Mouse (Mus musculus): ENCODE results near the gene Asdurf. TPM values are rescaled to one million over a fixed set of nuclear protein-coding genes. Genes with fewer than 3 reads are reported as not detected.
A peak's percentile ranks its signal among the peaks of the same experiment; 100 is the strongest.
"Not testable (repeated sequence)": the region's sequence is repeated elsewhere in the genome, so short reads cannot be mapped to it uniquely, and the experiment has no call there.

Gene Asdurf
- total RNA-seq (2021): 1 to 10 TPM in 1 of 2 experiments, not detected in 1; 3.1 TPM
- long read RNA-seq, experiment 1: 0 reads
- long read RNA-seq, experiment 2: 0 reads

DNA sequence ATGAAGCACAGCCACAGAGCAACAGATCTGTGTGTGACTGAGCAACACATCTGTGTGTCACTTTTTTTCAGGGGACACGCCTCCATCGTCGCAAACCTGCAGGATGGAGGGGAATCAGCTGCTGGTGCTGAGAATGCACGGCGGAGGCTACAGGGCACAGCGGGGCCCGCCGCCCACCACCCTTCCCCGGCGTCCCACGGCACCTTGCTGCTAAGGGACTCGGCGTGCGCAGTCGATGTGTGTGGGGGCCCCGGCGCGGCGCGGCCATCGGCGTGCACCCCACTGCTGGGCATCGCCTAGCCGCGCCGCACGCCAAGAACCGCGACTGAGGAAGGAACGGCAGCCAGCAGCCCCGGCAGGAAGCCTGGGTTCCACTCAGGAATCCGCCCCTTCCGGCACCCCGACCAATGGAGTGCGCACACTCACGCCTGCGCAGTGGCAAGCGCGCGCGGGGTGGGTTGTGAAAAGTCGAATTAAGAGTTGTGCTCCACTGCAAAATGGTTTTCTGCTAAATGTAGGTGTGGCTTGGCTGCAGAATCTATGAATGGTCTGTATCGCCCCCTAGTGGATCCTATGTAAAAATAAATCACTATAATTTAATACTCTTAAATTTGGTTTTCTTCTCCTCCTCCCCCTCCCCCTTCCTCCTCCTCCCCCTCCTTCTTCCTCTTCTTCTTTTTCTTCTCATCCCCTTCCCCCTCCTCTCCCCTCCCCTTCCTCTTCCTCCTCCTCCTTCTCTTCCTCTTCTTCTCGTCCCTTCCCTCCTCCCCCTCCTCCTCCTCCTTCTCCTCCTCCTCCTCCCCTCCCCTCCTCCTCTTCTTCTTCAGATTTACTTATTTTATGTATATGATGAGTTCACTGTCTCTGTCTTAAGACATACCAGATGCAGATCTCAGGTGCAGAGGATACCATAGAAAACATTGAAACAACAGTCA is at the start of gene Asdurf, which contains the start of the genes Gm28551 and Asnsd1:
TSS of gene Asdurf (minus strand) at position 293 of the 935 bp plus-strand sequence.
TSS of gene Gm28551 (minus strand) at position 341 of the 935 bp plus-strand sequence.
TSS of gene Asnsd1 (minus strand) at position 426 of the 935 bp plus-strand sequence.
- Histone ChIP-seq H3K4me3 (peak within 1 kb of the TSS; percentile 98), H3K27ac (peak within 1 kb of the TSS; percentile 84)
- intact Hi-C loops (cut with DNase I): loop anchor here (1.0 to 2.0 kb wide), 2 partner anchors 39 to 300 kb away; partner anchors contain the start of gene Osgepl1
- DNase-seq (ENCODE audit: extremely low spot score in 1 of 2, low spot score in 2 of 2): peak; percentile 97
- TF ChIP-seq CTCF (IDR thresholded peaks at IDR 0.05): peak; percentile 71

DNA sequence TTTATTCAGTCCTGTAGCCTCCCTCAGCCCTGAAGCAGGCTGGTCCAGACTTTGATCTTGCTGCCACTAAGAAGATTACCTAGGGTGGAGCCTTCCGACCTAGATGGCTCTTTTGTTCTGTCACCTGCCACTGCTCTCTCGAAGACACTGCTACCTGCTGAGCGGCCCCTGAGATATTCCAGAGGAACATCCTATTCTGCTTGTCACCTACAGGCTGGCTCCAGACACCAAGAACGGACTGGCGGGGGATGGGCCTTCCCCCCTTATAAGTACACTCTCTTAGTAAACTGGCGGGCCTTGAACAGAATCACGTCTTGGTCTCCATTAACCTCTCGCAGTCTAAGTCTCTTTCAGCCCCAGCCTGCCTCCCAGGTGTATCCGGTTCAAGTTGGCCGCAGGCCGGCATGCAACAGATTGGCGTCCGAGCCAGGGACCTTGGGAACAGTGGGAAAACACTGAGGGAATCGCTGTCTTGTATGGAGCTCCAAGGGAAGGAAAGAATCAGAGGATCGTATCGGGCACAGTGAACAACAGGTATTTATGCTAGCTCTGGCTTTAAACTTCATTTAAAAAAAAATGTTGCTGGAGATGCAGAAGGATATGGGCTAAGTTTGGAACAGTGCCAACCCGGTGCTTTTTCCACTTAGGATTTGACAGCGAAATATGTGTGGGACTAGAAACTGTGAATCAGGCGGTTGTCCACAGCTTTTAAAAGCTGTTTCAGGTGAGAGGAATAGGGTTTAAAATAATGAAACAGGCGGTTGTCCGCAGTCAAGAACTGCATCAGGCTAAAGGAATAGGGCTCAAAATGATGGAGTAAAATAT is 41.7 kb upstream of the Asdurf start:
- DNase-seq (ENCODE audit: extremely low spot score in 1 of 2, low spot score in 2 of 2): peak; percentile 16 to 23
- intact Hi-C loops (cut with DNase I); H3K27ac ChIP-seq: not testable (repeated sequence)
- H3K4me3 ChIP-seq: peak overlapping the region; percentile 7; the same call in 1 of the 2 replicates

DNA sequence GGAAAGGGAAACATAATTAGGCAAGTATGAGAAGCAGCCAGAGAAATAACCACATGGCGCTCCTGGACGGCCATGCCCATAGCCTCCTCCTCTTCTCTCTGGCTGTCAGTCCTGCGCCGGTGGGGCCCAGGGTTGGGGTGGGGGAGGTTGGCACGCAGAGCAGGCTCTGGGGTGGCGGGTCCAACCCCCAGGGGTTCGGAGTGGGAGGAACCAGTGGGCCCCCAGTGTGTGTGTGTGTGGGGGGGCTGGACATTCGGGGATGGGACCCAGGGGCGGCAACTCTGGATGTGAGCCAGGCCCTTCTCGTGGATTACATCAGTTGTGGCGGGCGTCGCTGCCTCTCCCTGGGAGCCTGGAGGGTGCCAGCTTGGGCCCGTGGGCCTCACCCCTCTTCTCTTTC is 36.3 kb upstream of the Asdurf start:
- DNase-seq (ENCODE audit: extremely low spot score in 1 of 2, low spot score in 2 of 2): no peak
- Histone ChIP-seq H3K27ac (no peak overlapping the region), H3K4me3 (no peak overlapping the region)
- no peak for TF ChIP-seq CTCF (IDR thresholded peaks at IDR 0.05)
- intact Hi-C loops (cut with DNase I): no loop called here

DNA sequence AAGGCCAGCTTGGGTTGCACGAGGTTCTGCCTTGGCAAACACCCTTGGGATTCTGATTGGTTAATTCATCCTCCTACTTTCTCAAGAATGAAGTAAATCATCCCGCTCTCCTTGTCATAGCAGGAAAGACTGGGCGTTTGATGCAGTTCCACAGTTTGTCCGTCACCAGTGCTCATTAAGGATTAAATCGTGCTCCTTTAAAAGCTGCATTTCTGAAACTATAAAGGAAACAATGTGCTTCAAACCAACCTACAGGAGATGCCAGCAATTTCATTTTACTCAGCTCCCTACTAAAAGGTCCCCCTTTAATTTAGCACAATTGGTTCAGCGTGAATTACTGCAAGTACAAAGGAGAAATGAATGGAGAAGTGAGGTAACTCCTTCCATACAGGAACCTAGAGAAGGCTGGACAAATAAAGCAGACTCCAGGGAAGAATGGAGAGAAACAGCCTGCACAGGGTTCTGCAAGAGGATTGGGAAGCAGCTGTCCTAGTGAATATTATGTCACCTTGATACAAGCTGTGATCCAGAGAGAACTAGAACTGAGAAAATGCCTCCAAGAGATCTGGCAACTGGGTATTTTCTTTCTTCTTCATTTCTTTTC is 31.8 kb upstream of the Asdurf start:
- TF ChIP-seq CTCF (IDR thresholded peaks at IDR 0.05): no peak
- Histone ChIP-seq H3K4me3 (no peak overlapping the region), H3K27ac (no peak overlapping the region)
- intact Hi-C loops (cut with DNase I): no loop called here
- no peak for DNase-seq (ENCODE audit: extremely low spot score in 1 of 2, low spot score in 2 of 2)

DNA sequence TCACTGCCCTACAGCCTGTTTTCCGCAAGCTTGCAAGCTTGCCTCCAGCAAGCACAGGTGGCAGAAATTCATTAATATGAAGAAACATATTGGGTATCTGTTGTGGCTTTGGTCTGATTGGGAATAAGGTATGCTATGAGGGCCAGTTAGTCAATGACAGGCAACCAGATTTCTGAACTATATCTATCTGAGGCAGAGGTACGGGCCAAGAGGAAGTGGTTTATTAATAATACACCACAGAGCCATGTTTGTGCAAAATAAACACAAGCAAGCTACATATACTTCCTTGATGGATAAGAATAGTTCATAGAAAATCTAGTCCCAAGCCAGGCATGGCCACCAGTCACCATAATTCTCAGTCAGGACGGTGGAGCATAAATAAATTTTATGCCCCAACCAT is 25.3 kb upstream of the Asdurf start:
- Histone ChIP-seq H3K27ac (no peak overlapping the region), H3K4me3 (no peak overlapping the region)
- DNase-seq (ENCODE audit: extremely low spot score in 1 of 2, low spot score in 2 of 2): no peak
- no peak for TF ChIP-seq CTCF (IDR thresholded peaks at IDR 0.05)
- intact Hi-C loops (cut with DNase I): no loop called here

DNA sequence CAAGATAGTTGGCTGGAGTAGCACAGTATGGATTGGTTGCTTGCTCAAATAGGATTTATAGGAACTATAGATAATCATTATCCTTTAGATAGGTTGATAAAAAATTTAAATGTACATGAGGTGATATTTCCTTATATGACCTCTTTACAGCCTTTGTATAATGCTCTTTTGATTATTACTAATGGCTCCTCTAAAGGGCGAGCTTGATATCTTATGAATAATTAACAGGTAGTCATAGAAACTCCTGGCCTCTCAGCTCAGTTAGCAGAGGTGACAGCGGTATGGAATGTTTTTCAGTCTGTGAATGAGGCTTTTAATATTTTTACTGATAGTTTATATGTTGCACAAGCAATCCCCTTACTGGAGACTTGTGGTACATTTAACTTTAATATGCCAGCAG is 23.5 kb upstream of the Asdurf start:
- H3K27ac ChIP-seq; intact Hi-C loops (cut with DNase I); H3K4me3 ChIP-seq; DNase-seq (ENCODE audit: extremely low spot score in 1 of 2, low spot score in 2 of 2): not testable (repeated sequence)

DNA sequence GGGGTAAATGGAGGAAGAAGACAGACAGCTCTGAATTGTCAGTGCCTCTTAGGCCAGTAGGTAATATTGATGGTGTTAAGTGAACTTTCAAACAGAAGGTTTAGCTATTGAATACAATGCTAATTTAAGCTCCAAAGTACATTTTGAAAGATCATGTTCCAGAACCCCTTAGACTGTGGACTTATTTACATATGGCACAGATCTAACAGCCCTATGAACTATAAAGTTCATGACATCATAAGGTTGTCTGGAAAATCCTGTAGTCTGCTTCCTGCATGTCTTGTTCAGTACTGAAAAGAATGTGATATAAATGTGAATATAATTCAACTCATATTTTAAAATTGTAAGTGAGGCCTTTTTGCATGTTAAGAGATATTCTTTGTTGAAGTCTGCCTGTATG is 6.6 kb upstream of the Asdurf start:
- no peak overlapping the region for H3K4me3 ChIP-seq
- DNase-seq (ENCODE audit: extremely low spot score in 1 of 2, low spot score in 2 of 2): no peak
- intact Hi-C loops (cut with DNase I): no loop called here
- TF ChIP-seq CTCF (IDR thresholded peaks at IDR 0.05): no peak
- H3K27ac ChIP-seq: no peak overlapping the region

DNA sequence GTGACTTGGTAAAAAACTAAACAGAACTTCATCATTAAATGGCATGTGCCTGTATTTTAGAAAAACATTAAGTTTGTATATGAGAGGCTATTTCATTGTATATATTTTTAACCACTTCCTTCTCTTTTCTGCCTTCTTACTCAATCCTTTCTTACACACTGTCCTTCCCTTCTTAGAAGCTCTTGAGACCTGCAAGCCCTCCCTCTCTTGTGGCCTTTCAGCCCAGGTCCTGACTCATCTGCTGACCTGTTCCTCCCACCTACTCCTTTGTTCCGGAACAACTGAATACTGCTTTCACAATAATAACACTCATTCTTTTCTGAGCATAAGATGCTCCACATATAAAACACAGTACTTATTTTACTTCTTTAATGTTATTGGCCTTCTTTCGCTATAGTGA is 11.3 kb downstream of the Asdurf start:
- Histone ChIP-seq H3K4me3 (no peak overlapping the region), H3K27ac (no peak overlapping the region)
- no peak for DNase-seq (ENCODE audit: extremely low spot score in 1 of 2, low spot score in 2 of 2)
- no peak for TF ChIP-seq CTCF (IDR thresholded peaks at IDR 0.05)
- intact Hi-C loops (cut with DNase I): no loop called here

DNA sequence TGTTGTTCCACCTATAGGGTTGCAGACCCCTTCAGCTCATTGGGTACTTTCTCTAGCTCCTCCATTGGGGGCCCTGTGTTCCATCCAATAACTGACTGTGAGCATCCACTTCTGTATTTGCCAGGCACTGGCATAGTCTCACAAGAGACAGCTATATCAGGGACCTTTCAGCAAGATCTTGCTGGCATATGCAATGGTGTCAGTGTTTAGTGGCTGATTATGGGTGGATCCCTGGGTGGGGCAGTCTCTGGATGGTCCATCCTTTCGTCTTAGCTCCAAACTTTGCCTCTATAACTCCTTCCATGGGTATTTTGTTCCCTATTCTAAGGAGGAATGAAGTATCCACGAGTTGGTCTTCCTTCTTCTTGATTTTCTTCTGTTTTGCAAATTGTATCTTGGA is 15.0 kb downstream of the Asdurf start:
- H3K27ac ChIP-seq; H3K4me3 ChIP-seq; DNase-seq (ENCODE audit: extremely low spot score in 1 of 2, low spot score in 2 of 2); intact Hi-C loops (cut with DNase I): not testable (repeated sequence)

DNA sequence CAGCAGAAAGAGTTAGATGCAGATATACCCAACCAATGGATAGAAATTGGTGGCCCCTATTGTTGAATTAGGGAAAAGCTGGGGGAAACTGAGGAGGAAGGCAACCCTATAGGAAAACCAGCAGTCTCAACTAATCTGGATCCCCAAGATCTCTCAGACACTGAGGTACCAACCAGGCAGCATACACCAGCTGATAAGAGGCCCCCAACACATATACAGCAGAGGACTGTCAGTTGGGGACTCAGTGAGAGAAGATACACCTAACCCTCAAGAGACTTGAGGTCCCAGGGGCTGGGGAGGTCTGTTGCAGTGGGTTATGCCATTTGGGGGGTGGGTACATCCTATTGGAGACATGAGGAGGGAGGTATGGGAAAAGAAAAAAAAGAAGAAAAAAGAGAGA is 17.0 kb downstream of the Asdurf start:
- intact Hi-C loops (cut with DNase I): no loop called here
- DNase-seq (ENCODE audit: extremely low spot score in 1 of 2, low spot score in 2 of 2): no peak
- no peak overlapping the region for H3K27ac ChIP-seq
- H3K4me3 ChIP-seq: no peak overlapping the region
- TF ChIP-seq CTCF (IDR thresholded peaks at IDR 0.05): no peak

DNA sequence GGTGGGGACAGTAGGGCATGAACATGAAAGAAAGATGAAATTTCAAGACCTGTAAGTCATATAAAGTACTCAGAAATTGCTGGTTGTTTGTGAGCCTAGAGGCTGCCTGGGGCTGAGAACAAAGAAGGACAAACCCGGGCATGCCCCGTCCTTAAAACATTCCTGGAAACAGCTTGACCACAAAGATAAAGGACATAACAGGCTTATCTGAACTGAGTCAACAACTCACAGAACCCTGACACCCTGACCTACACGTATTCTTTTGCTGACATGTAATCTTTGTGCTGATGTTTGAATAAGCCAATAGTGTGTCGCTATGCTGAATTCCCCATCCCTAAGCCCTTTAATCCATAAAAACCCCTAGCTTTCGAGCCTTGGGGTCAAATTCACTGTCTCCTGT is 18.9 kb downstream of the Asdurf start:
- H3K27ac ChIP-seq; intact Hi-C loops (cut with DNase I); H3K4me3 ChIP-seq; DNase-seq (ENCODE audit: extremely low spot score in 1 of 2, low spot score in 2 of 2): not testable (repeated sequence)

Data from left cerebral cortex, adult 2 months (tissue).